Mouse (Mus musculus) small intestine, adult 2 months (tissue): ENCODE results near the gene Cic. TPM values are rescaled to one million over a fixed set of nuclear protein-coding genes. Genes with fewer than 3 reads are reported as not detected.

ENCODE experiments used
- H3K27ac ChIP-seq: fragments of 200-500 bp; 2 replicates; pipeline ENCODE4 v1.5.1; 2012; ENCODE audit warnings: low read depth, low read length, control low read depth, inconsistent platforms; ENCODE audit not compliant: insufficient read depth
- H3K27me3 ChIP-seq: fragments of 200-500 bp; 2 replicates; pipeline ENCODE4 v1.6.1; 2012; ENCODE audit warnings: mild to moderate bottlenecking, moderate library complexity, low read length, inconsistent platforms; ENCODE audit not compliant: control insufficient read depth, insufficient read depth
- H3K36me3 ChIP-seq: fragments of 200-500 bp; 2 replicates; pipeline ENCODE4 v1.6.1; 2012; ENCODE audit warnings: mild to moderate bottlenecking, low read length, control low read depth, inconsistent platforms; ENCODE audit not compliant: control insufficient read depth, insufficient read depth
- H3K4me1 ChIP-seq: fragments of 200-500 bp; 2 replicates; pipeline ENCODE4 v1.6.1; 2012; ENCODE audit warnings: low read length, inconsistent platforms, mixed read lengths; ENCODE audit not compliant: control insufficient read depth, insufficient read depth, insufficient read length
- H3K4me3 ChIP-seq: fragments of 200-500 bp; 2 replicates; pipeline ENCODE4 v1.5.1; 2012; ENCODE audit warnings: low read depth, mild to moderate bottlenecking, control low read depth, inconsistent platforms, low read length, moderate library complexity
- CTCF ChIP-seq: fragments of 200-500 bp; IDR thresholded peaks from 2 replicates; pipeline ENCODE4 v1.5.1; 2012; ENCODE audit warnings: low read depth, mild to moderate bottlenecking, control low read depth, inconsistent platforms, low read length, moderate library complexity, mixed read lengths; ENCODE audit not compliant: insufficient replicate concordance, insufficient read length; ENCODE audit errors: extremely low read depth
- POLR2A ChIP-seq: fragments of 200-500 bp; IDR thresholded peaks from 2 replicates; pipeline ENCODE4 v1.6.1; 2012; ENCODE audit warnings: low read depth, mild to moderate bottlenecking, control low read depth, inconsistent platforms, low read length, moderate library complexity
- WGBS: fragments of 180-500 bp; shearing (Covaris S2); methylation state at CpG from one replicate; pipeline ENCODE4 v1.1.7; 2018; 5-methylcytosine and 5-hydroxymethylcytosine counted together
- polyA plus RNA-seq: library from polyadenylated mRNA; depleted of rRNA; stranded (reverse); fragments of >200 nt; gene quantifications from 2 replicates; pipeline ENCODE4 v1.2.3, GENCODE M21; 2012; rRNA removed

Cic gene
- polyA plus RNA-seq = 35.6 and 65.6 TPM in 2 replicates

- WGBS = under 1% methylated on average over 29 of the region's 29 CpGs
Measured at GRCm38 (mm10) chr7:25267301-25267750, at the start of gene Cic. Gene Cic, plus strand, starts transcription at chr7:25267704.

GRCm38 (mm10) chr7:25218705-25219415 is 48.6 kb upstream of the Cic start:
- no peak for TF ChIP-seq CTCF
- TF ChIP-seq POLR2A = no peak
- WGBS = 1% methylated on average over 53 of the region's 53 CpGs
- H3K4me1 ChIP-seq = peaks cover 11% of the 10 kb centered on the region
- peak overlapping the region; percentile 84 for H3K4me3 ChIP-seq
- H3K27me3 ChIP-seq = no peaks in the 10 kb centered on the region
- H3K36me3 ChIP-seq = peaks cover 13% of the 10 kb centered on the region
- peak overlapping the region; percentile 89 for H3K27ac ChIP-seq

More at GRCm38 (mm10) chr7:25267301-25267750, at the start of gene Cic:
- H3K36me3 ChIP-seq = peaks cover 12% of the 10 kb centered on the region
- H3K4me1 ChIP-seq = peaks cover 7% of the 10 kb centered on the region
- H3K27ac ChIP-seq = peak within 1 kb of the TSS; percentile 95
- no peaks in the 10 kb centered on the region for H3K27me3 ChIP-seq
- peak within 1 kb of the TSS; percentile 88 for H3K4me3 ChIP-seq
- TF ChIP-seq POLR2A = peak; percentile 15; the same call in 1 of the 2 replicates
- TF ChIP-seq CTCF = no peak

- Histone ChIP-seq H3K27ac (peak overlapping the region; percentile 89), H3K36me3 (peaks cover 16% of the 10 kb centered on the region), H3K4me1 (peaks cover 11% of the 10 kb centered on the region), H3K4me3 (peak overlapping the region; percentile 84), H3K27me3 (no peaks in the 10 kb centered on the region)
- WGBS = under 1% methylated on average over 16 of the region's 16 CpGs
- TF ChIP-seq POLR2A (no peak), CTCF (peak; percentile 10; the same call in 1 of the 2 replicates)
Measured at GRCm38 (mm10) chr7:25219416-25219750, 48.1 kb upstream of the Cic start.

- peak overlapping the region; percentile 84 for H3K4me3 ChIP-seq
- H3K27me3 ChIP-seq = no peaks in the 10 kb centered on the region
- H3K27ac ChIP-seq = peak overlapping the region; percentile 93
- peaks cover 17% of the 10 kb centered on the region for H3K36me3 ChIP-seq
- peaks cover 11% of the 10 kb centered on the region for H3K4me1 ChIP-seq
- WGBS = 2% methylated on average over 31 of the region's 31 CpGs
- TF ChIP-seq POLR2A (peak; percentile 98), CTCF (no peak)
Measured at GRCm38 (mm10) chr7:25219756-25220456, 47.6 kb upstream of the Cic start.

GRCm38 (mm10) chr7:25220457-25221101 is 46.9 kb upstream of the Cic start, which contains the start of gene Dedd2:
Gene Dedd2, minus strand, starts transcription at chr7:25220615.
- WGBS = 1% methylated on average over 20 of the region's 20 CpGs
- Histone ChIP-seq H3K36me3 (peaks cover 18% of the 10 kb centered on the region), H3K4me1 (peaks cover 11% of the 10 kb centered on the region), H3K27me3 (no peaks in the 10 kb centered on the region), H3K27ac (peak within 1 kb of the TSS; percentile 93), H3K4me3 (peak within 1 kb of the TSS; percentile 84)
- no peak; the same call in none of the 2 replicates for TF ChIP-seq POLR2A
- TF ChIP-seq CTCF = no peak

GRCm38 (mm10) chr7:25221102-25221883 is 46.2 kb upstream of the Cic start, which contains the start of gene Zfp526:
Gene Zfp526, plus strand, starts transcription at chr7:25221425.
- Histone ChIP-seq H3K4me1 (peaks cover 11% of the 10 kb centered on the region), H3K27ac (peak within 1 kb of the TSS; percentile 93), H3K4me3 (peak within 1 kb of the TSS; percentile 84), H3K27me3 (no peaks in the 10 kb centered on the region), H3K36me3 (peaks cover 25% of the 10 kb centered on the region)
- TF ChIP-seq CTCF (no peak), POLR2A (peak; percentile 68)
- under 1% methylated on average over 39 of the region's 45 CpGs for WGBS
